Mouse (Mus musculus) ES-E14 (cell line): Measurements from ENCODE around the gene Pnpla7. TPM values are rescaled to one million over a fixed set of nuclear protein-coding genes. Genes with fewer than 3 reads are reported as not detected.

ENCODE experiments used
- DNase-seq: peaks from one replicate; pipeline ENCODE4 v3.0.0-alpha.2; 2013; ENCODE audit warnings: low read depth, low spot score
- H3K27ac ChIP-seq: 2 replicates; pipeline ENCODE4 v1.5.1; 2012; ENCODE audit warnings: low read depth, mild to moderate bottlenecking, low read length, moderate library complexity, mixed read lengths; ENCODE audit not compliant: poor library complexity, insufficient read depth, severe bottlenecking
- H3K36me3 ChIP-seq: 2 replicates; pipeline ENCODE4 v1.6.1; 2012; ENCODE audit warnings: mild to moderate bottlenecking, low read length, moderate library complexity, mixed read lengths; ENCODE audit not compliant: control insufficient read depth, poor library complexity, insufficient read depth, severe bottlenecking
- H3K4me1 ChIP-seq, 2 experiments: fragments of 150-350 bp in 1 of 2; sonication (generic) in 1 of 2; 2 replicates each; pipeline ENCODE4 v1.6.1; 2012; ENCODE audit warnings: low read length in 2 of 2, mild to moderate bottlenecking in 1 of 2, mixed read lengths in 1 of 2; ENCODE audit not compliant: control insufficient read depth in 2 of 2, insufficient read depth in 2 of 2, poor library complexity in 1 of 2
- H3K4me3 ChIP-seq, 2 experiments: fragments of 150-350 bp in 1 of 2; sonication (generic) in 1 of 2; 2 replicates each; pipeline ENCODE4 v1.5.1; 2012; ENCODE audit warnings: low read length in 2 of 2, low read depth in 1 of 2, mild to moderate bottlenecking in 1 of 2, mixed read lengths in 1 of 2; ENCODE audit not compliant: insufficient read depth in 1 of 2, poor library complexity in 1 of 2, severe bottlenecking in 1 of 2
- H3K9ac ChIP-seq: 2 replicates; pipeline ENCODE4 v1.6.1; 2012; ENCODE audit warnings: low read depth, mild to moderate bottlenecking, low read length, mixed read lengths; ENCODE audit not compliant: poor library complexity, insufficient read depth, severe bottlenecking
- H3K9me3 ChIP-seq: fragments of 150-350 bp; sonication (generic); 2 replicates; pipeline ENCODE4 v1.6.1; 2012; ENCODE audit warnings: low read depth, mild to moderate bottlenecking, low read length; ENCODE audit not compliant: control insufficient read depth, insufficient read depth
- CHD2 ChIP-seq: IDR thresholded peaks from 2 replicates; pipeline ENCODE4 v1.6.1; 2014; ENCODE audit warnings: mild to moderate bottlenecking, low read depth, low read length, inconsistent platforms
- HCFC1 ChIP-seq: IDR thresholded peaks from 2 replicates; pipeline ENCODE4 v1.6.1; 2012; ENCODE audit warnings: low read length, inconsistent platforms, borderline replicate concordance; ENCODE audit not compliant: insufficient read depth
- MAFK ChIP-seq: IDR thresholded peaks from 2 replicates; pipeline ENCODE4 v1.6.1; 2014; ENCODE audit warnings: mild to moderate bottlenecking, low read depth, low read length, inconsistent platforms; ENCODE audit not compliant: insufficient read depth
- ZC3H11A ChIP-seq: IDR thresholded peaks from 2 replicates; pipeline ENCODE4 v1.6.1; 2012; ENCODE audit warnings: low read depth, mild to moderate bottlenecking, inconsistent platforms, low read length, borderline replicate concordance
- ZNF384 ChIP-seq: IDR thresholded peaks from 2 replicates; pipeline ENCODE4 v1.6.1; 2012; ENCODE audit warnings: low read depth, low read length, inconsistent platforms
- in situ Hi-C, 2 experiments: fragments of 600-800 bp; cut with MboI; formaldehyde crosslinking; loops; one replicate each; pipeline ENCODE4 v1.15.1; 2025; ENCODE audit warnings: low sequenced_read_pairs in 2 of 2, inconsistent platforms in 1 of 2; ENCODE audit not compliant: unreplicated experiment in 2 of 2
- total RNA-seq: library from RNA; depleted of rRNA; stranded (reverse); fragments of 300-350 nt; gene quantifications from 2 replicates; pipeline ENCODE4 v1.2.3, GENCODE M21; 2012

The Pnpla7 gene
- total RNA-seq, 1 experiment, result 20.2 TPM

GRCm38 (mm10) chr2:24976960-24977359, 1.1 kb downstream of the Pnpla7 start:
- no peaks in the 10 kb centered on the region for H3K9me3 ChIP-seq
- no peak for TF ChIP-seq ZNF384
- no peak for TF ChIP-seq CHD2
- no peak for TF ChIP-seq MAFK
- TF ChIP-seq ZC3H11A, result no peak
- TF ChIP-seq HCFC1, result no peak
- H3K27ac ChIP-seq, result no peak overlapping the region
- no peak for DNase-seq
- peaks cover 6% of the 10 kb centered on the region for H3K36me3 ChIP-seq
- in situ Hi-C loops, result no loop called here
- H3K4me3 ChIP-seq, result no peak overlapping the region
- peaks cover 2 to 11% of the 10 kb centered on the region in 2 experiments; a peak in 2 of 4 replicates for H3K4me1 ChIP-seq
- no peak overlapping the region for H3K9ac ChIP-seq

GRCm38 (mm10) chr2:24987762-24988161, 11.9 kb downstream of the Pnpla7 start:
- H3K36me3 ChIP-seq, result peaks cover 2% of the 10 kb centered on the region; the same call in 1 of the 2 replicates
- H3K9ac ChIP-seq, result no peak overlapping the region
- no peak for TF ChIP-seq HCFC1
- TF ChIP-seq ZC3H11A, result no peak
- TF ChIP-seq MAFK, result no peak
- no peak for TF ChIP-seq CHD2
- DNase-seq, result no peak
- in situ Hi-C loops, result no loop called here
- H3K9me3 ChIP-seq, result no peaks in the 10 kb centered on the region
- no peak overlapping the region for H3K4me3 ChIP-seq
- no peak overlapping the region for H3K27ac ChIP-seq
- H3K4me1 ChIP-seq, result peaks cover 0 to 4% of the 10 kb centered on the region in 2 experiments; a peak in 1 of 4 replicates

GRCm38 (mm10) chr2:24995332-24995731, 19.5 kb downstream of the Pnpla7 start:
- no peak for DNase-seq
- in situ Hi-C loops, result no loop called here
- H3K27ac ChIP-seq, result no peak overlapping the region

GRCm38 (mm10) chr2:24996471-24996870, 20.6 kb downstream of the Pnpla7 start:
- no peak for TF ChIP-seq ZC3H11A
- no peak for TF ChIP-seq CHD2
- TF ChIP-seq ZNF384, result no peak
- no peak for TF ChIP-seq HCFC1
- no peak for TF ChIP-seq MAFK
- Histone ChIP-seq H3K27ac (no peak overlapping the region), H3K9me3 (no peaks in the 10 kb centered on the region), H3K4me1 (no peaks in the 10 kb centered on the region; a peak in 1 of 4 replicates), H3K9ac (no peak overlapping the region), H3K4me3 (no peak overlapping the region), H3K36me3 (no peaks in the 10 kb centered on the region)
- in situ Hi-C loops, result no loop called here
- no peak for DNase-seq

More at GRCm38 (mm10) chr2:24995332-24995731, 19.5 kb downstream of the Pnpla7 start:
- Histone ChIP-seq H3K36me3 (no peaks in the 10 kb centered on the region), H3K4me1 (no peaks in the 10 kb centered on the region), H3K4me3 (no peak overlapping the region), H3K9me3 (no peaks in the 10 kb centered on the region), H3K9ac (no peak overlapping the region)
- no peak for TF ChIP-seq ZC3H11A
- no peak for TF ChIP-seq MAFK
- no peak for TF ChIP-seq ZNF384
- no peak for TF ChIP-seq CHD2
- TF ChIP-seq HCFC1, result no peak
